Mouse (Mus musculus) intestine, embryonic 14.5 days (tissue): ENCODE results near the gene Gns. TPM values are rescaled to one million over a fixed set of nuclear protein-coding genes. Genes with fewer than 3 reads are reported as not detected.

Experiments used
- ATAC-seq: fragments of 200-750 bp; cut with Nextera tagmentation; replicated peaks from 2 replicates; pipeline ENCODE4 v1.8.0; 2017; ENCODE audit warnings: low read depth, moderate number of reproducible peaks, moderate TSS enrichment, moderate library complexity; ENCODE audit not compliant: low FRiP score, low TSS enrichment
- DNase-seq: peaks from one replicate; pipeline ENCODE4 v3.0.0-alpha.2; 2018; ENCODE audit warnings: low spot score
- H3K27ac ChIP-seq: fragments of 300-500 bp; sonication (generic); 2 replicates; pipeline ENCODE4 v1.5.1; 2014; ENCODE audit warnings: low read depth, mild to moderate bottlenecking, control low read depth
- H3K27me3 ChIP-seq: fragments of 300-500 bp; sonication (generic); replicated peaks from 2 replicates; pipeline ENCODE4 v1.6.1; 2014; ENCODE audit warnings: low read length, control low read depth; ENCODE audit not compliant: control insufficient read depth, insufficient read depth
- H3K36me3 ChIP-seq: fragments of 300-500 bp; sonication (generic); 2 replicates; pipeline ENCODE4 v1.6.1; 2014; ENCODE audit warnings: low read length, control low read depth; ENCODE audit not compliant: control insufficient read depth, insufficient read depth
- H3K4me1 ChIP-seq: fragments of 300-500 bp; sonication (generic); replicated peaks from 2 replicates; pipeline ENCODE4 v1.6.1; 2014; ENCODE audit warnings: low read length, control low read depth, mixed read lengths; ENCODE audit not compliant: control insufficient read depth, insufficient read depth
- H3K4me2 ChIP-seq: fragments of 300-500 bp; sonication (generic); 2 replicates; pipeline ENCODE4 v1.6.1; 2014; ENCODE audit warnings: low read length
- H3K4me3 ChIP-seq: fragments of 300-500 bp; sonication (generic); 2 replicates; pipeline ENCODE4 v1.5.1; 2014; ENCODE audit warnings: low read depth, low read length, control low read depth, mixed read lengths
- H3K9ac ChIP-seq: fragments of 300-500 bp; sonication (generic); 2 replicates; pipeline ENCODE4 v1.6.1; 2014; ENCODE audit warnings: mild to moderate bottlenecking, low read length
- H3K9me3 ChIP-seq: fragments of 300-500 bp; sonication (generic); 2 replicates; pipeline ENCODE4 v1.6.1; 2016; ENCODE audit warnings: low read length, control low read depth; ENCODE audit not compliant: control insufficient read depth
- WGBS: fragments of 180-500 bp; shearing (Covaris S2); extraction: QIAGEN DNeasy Blood & Tissue Kit; methylation state at CpG from one replicate; pipeline ENCODE4 v1.1.7; 2014; 5-methylcytosine and 5-hydroxymethylcytosine counted together
- polyA plus RNA-seq: library from polyadenylated mRNA; unstranded; fragments of >200 nt; fragmentation: Nextera tagmentation; extraction: Ambion mirVana; gene quantifications from 2 replicates; pipeline ENCODE4 v1.2.1, GENCODE M21; 2014

Gene Gns
- polyA plus RNA-seq, 1 experiment from 2014 or later: 47.8 TPM

- Histone ChIP-seq H3K4me1 (peaks cover 47% of the 10 kb centered on the region), H3K4me2 (no peak overlapping the region), H3K27ac (no peak overlapping the region; the same call in 1 of the 2 replicates), H3K36me3 (no peaks in the 10 kb centered on the region), H3K9ac (no peak overlapping the region), H3K27me3 (no peaks in the 10 kb centered on the region), H3K4me3 (no peak overlapping the region), H3K9me3 (no peaks in the 10 kb centered on the region)
- no peak for DNase-seq
- 64% methylated on average over 5 of the region's 5 CpGs for WGBS
- ATAC-seq: no peak
These were observed 62.2 kb downstream of the Gns start for GRCm38 (mm10) chr10:121427136-121427535.

DNA sequence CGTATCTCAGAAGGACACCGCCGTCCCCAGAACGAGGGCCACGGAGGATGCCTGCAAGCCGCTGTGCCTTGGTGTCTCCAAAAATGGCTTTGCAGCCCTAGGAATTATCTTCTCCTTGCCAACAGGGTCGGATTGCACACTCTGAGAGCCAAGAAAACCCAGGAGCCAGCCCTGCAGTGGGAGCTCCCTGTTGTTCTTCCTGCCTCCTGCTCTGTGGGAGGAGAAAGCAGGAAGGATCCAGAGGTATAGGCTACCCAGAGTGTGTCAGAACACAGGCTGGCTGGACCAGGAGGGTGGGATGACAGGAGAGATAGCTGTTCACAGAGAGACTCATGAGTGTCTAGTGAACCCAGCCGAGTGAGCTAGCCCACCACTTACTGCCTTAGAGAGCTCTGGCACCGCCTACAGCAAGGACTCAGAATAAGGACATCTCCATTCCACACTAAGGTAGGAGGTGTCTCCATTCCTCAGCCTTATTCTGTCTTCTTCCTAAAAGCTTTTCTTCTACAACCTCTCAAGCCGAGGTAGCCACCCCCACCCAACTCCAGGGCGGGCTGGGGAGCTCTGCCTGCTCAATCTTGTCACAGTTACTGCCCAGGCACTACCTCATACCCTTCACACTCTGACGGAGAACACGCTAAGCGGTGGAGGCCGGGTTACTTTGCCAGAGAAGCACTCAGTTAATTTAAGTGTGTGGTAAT, 63.3 kb downstream of the Gns start:
- no peak overlapping the region for H3K4me3 ChIP-seq
- no peaks in the 10 kb centered on the region for H3K27me3 ChIP-seq
- ATAC-seq (no peak), DNase-seq (no peak)
- H3K27ac ChIP-seq: peak overlapping the region; percentile 77; the same call in 1 of the 2 replicates
- no peaks in the 10 kb centered on the region for H3K36me3 ChIP-seq
- peaks cover 57% of the 10 kb centered on the region for H3K4me1 ChIP-seq
- H3K9me3 ChIP-seq: no peaks in the 10 kb centered on the region
- H3K9ac ChIP-seq: no peak overlapping the region
- no peak overlapping the region for H3K4me2 ChIP-seq
- 79% methylated on average over 15 of the region's 15 CpGs for WGBS

GRCm38 (mm10) chr10:121429089-121429488, 64.2 kb downstream of the Gns start:
- ATAC-seq: no peak
- no peak for DNase-seq
- Histone ChIP-seq H3K27me3 (no peaks in the 10 kb centered on the region), H3K36me3 (no peaks in the 10 kb centered on the region), H3K27ac (peak overlapping the region; percentile 77), H3K4me2 (peak overlapping the region; percentile 40), H3K4me1 (peaks cover 60% of the 10 kb centered on the region), H3K9ac (no peak overlapping the region), H3K9me3 (no peaks in the 10 kb centered on the region), H3K4me3 (no peak overlapping the region)
- 17% methylated on average over 2 of the region's 2 CpGs for WGBS

DNA sequence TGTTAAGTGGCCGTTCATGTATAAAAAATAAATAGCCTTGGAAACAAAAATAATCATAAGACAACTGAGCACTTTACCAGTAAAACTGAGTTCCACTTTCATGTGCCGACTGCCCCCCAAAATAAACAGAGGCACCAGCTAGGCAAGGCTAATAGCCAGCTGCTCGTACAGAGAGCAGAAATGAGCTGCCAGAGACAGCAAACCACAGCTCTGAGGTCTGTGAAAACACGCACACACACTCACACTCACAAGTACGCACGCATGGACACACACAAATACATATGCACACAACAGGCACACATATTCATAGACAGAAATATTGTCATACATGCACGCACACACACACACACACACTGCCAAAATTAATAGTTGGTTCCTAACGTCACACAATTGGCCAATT, 64.7 kb downstream of the Gns start:
- Histone ChIP-seq H3K4me1 (peaks cover 60% of the 10 kb centered on the region), H3K4me2 (peak overlapping the region; percentile 40), H3K9me3 (no peaks in the 10 kb centered on the region), H3K36me3 (no peaks in the 10 kb centered on the region), H3K27me3 (no peaks in the 10 kb centered on the region), H3K27ac (peak overlapping the region; percentile 77), H3K4me3 (no peak overlapping the region; the same call in 1 of the 2 replicates), H3K9ac (no peak overlapping the region)
- WGBS: 19% methylated on average over 8 of the region's 8 CpGs
- peak; percentile 61 for DNase-seq
- ATAC-seq: peak; percentile 26; the same call in 1 of the 2 replicates

DNA sequence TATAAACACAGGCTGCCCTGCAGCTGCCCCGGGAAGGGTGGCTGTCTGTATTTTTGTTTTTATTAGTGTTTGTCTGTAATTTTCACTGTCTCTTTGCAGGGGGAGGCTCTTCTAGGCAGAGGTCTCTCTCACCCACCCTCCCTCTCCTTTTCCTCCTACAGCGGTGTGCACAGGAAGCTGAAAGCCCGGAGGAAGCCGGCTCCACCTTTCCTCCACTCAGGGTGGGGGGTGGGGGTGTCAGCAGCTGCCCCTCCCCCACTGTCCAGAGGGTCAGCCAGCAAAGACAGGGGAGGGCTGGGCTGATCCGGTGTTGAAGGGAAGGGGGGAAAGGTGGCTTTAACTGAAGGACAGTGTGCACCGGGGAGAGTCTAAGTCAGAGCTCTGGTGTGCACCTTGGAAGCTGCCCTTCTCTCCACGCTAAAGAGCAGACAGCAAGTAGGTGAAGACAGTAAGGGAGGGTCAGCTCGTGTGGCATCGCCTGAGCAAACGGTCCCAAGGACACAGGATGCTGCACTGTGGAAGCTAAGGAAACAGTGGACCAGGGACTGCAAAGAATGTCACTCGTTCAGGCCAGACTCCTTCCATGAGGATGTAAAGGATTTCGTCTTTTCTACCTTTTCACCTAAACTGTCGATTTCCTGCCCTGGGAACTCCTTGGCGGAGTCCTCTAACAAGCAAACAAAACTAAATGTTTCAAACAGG, 65.2 kb downstream of the Gns start:
- WGBS: 16% methylated on average over 14 of the region's 14 CpGs
- Histone ChIP-seq H3K36me3 (no peaks in the 10 kb centered on the region), H3K9me3 (no peaks in the 10 kb centered on the region), H3K4me1 (peaks cover 62% of the 10 kb centered on the region), H3K4me2 (peak overlapping the region; percentile 40), H3K9ac (peak overlapping the region; percentile 16; the same call in 1 of the 2 replicates), H3K27ac (peak overlapping the region; percentile 77), H3K4me3 (no peak overlapping the region; the same call in 1 of the 2 replicates), H3K27me3 (no peaks in the 10 kb centered on the region)
- DNase-seq: no peak
- ATAC-seq: peak; percentile 13; the same call in 1 of the 2 replicates

DNA sequence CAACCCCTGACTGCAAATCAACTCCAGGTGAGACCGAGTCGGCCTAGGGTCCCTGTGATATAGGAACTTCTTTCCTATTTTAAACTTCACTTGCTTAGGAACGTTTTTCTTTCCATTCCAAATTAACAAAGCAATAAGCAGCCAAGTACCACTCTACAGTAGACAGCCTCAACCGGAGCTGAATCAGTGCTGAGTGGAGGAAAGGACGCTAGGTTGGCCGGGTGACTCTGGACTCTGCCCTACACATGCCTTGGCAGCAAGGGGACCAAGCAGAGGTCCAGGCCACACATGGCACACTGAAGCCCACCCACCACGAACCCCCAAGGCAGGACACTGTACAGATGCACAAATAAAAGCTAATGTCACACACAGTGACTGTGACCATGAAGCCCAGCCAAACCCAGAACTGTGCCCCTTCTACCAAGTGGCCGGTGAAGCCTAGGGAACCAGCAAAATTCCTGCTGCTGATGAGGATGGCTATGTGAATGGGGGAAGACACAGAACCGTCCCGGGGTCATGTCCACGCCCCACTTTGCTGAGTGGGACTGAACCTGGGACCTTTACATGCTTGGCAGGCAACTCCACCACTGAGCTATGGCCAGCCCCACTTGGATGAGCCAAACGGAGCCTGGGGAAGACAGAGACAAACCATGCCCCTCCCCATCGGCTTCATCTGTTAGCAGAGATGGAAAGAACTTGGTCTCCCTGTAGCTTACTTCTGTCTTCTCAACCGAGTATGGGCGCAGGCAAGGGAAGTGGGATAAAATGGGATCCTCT, 66.1 kb downstream of the Gns start:
- Histone ChIP-seq H3K4me1 (peaks cover 70% of the 10 kb centered on the region), H3K9ac (no peak overlapping the region), H3K9me3 (no peaks in the 10 kb centered on the region), H3K36me3 (no peaks in the 10 kb centered on the region), H3K27me3 (no peaks in the 10 kb centered on the region), H3K4me3 (no peak overlapping the region), H3K27ac (no peak overlapping the region; the same call in 1 of the 2 replicates), H3K4me2 (no peak overlapping the region)
- DNase-seq (no peak), ATAC-seq (no peak)
- 65% methylated on average over 15 of the region's 15 CpGs for WGBS

DNA sequence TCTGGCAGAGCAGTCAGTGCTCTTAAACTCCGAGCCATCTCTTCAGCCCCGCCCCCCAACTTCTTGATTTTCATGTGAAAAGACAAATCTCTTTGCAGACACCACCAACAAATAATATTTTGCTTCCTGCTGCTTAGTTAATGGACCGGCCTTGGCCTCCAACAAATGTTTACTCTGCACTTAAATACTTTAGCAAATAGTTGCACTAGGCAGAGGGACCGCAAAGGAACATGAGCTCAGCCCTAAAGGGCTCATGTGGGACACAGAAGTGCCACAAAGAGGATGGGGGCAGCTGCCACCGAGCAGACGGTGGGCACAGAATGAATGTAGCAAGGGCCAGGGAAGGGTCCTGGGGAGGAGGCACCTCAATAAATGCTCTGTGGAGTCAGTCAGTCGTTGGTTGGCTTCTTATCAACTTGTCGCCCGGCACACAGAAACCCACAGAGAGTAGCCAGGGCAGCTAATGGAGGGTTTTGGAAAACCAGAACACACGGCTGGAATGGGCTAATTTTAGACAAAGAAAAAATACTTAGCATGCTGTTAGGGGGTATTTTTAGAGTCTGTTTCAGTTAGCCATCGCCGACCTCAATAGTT, 67.2 kb downstream of the Gns start:
- 27% methylated on average over 12 of the region's 12 CpGs for WGBS
- H3K4me2 ChIP-seq: peak overlapping the region; percentile 18; the same call in 1 of the 2 replicates
- H3K27me3 ChIP-seq: no peaks in the 10 kb centered on the region
- H3K9me3 ChIP-seq: no peaks in the 10 kb centered on the region
- no peak overlapping the region for H3K4me3 ChIP-seq
- H3K36me3 ChIP-seq: no peaks in the 10 kb centered on the region
- peak overlapping the region; percentile 77 for H3K27ac ChIP-seq
- H3K4me1 ChIP-seq: peaks cover 78% of the 10 kb centered on the region
- ATAC-seq (no peak), DNase-seq (peak; percentile 59)
- no peak overlapping the region for H3K9ac ChIP-seq

GRCm38 (mm10) chr10:121432635-121433280, 67.9 kb downstream of the Gns start:
- no peak overlapping the region for H3K4me3 ChIP-seq
- no peak overlapping the region for H3K9ac ChIP-seq
- DNase-seq (no peak), ATAC-seq (no peak)
- peaks cover 76% of the 10 kb centered on the region for H3K4me1 ChIP-seq
- H3K4me2 ChIP-seq: peak overlapping the region; percentile 18; the same call in 1 of the 2 replicates
- 28% methylated on average over 16 of the region's 16 CpGs for WGBS
- H3K9me3 ChIP-seq: no peaks in the 10 kb centered on the region
- H3K36me3 ChIP-seq: no peaks in the 10 kb centered on the region
- H3K27me3 ChIP-seq: no peaks in the 10 kb centered on the region
- H3K27ac ChIP-seq: peak overlapping the region; percentile 77
